Mouse (Mus musculus): ENCODE data around the gene Gm45521. TPM values are rescaled to one million over a fixed set of nuclear protein-coding genes. Genes with fewer than 3 reads are reported as not detected.

Gene Gm45521
- polyA plus RNA-seq, 1 experiment from 2014 or later: not detected

GRCm38 (mm10) chr14:8007084-8007483 lies 50.0 kb downstream of the Gm45521 start:
- no peak for TF ChIP-seq CTCF (IDR thresholded peaks at IDR 0.05)
- DNase-seq (ENCODE audit: low read depth, low spot score): no peak
- no peaks in the 10 kb centered on the region for H3K27me3 ChIP-seq
- ATAC-seq: no peak
- in situ Hi-C loops (cut with MboI; ENCODE audit: low pct_unique_long_range_greater_than_20kb): no loop called here
- ChIA-PET POLR2A (interaction anchor here (1.0 kb wide), 1 partner anchor 9 kb away, joined by 3 read pairs; no protein-coding TSS in a partner anchor), CTCF (interaction anchor here (1.2 to 1.4 kb wide), 2 partner anchors 10 to 22 kb away, joined by 3 to 4 read pairs; no protein-coding TSS in a partner anchor)

GRCm38 (mm10) chr14:8007486-8007885 lies 50.4 kb downstream of the Gm45521 start:
- in situ Hi-C loops (cut with MboI; ENCODE audit: low pct_unique_long_range_greater_than_20kb): no loop called here
- no peak for DNase-seq (ENCODE audit: low read depth, low spot score)
- TF ChIP-seq CTCF (IDR thresholded peaks at IDR 0.05): no peak
- ChIA-PET CTCF (interaction anchor here (1.2 to 1.4 kb wide), 2 partner anchors 10 to 22 kb away, joined by 3 to 4 read pairs; no protein-coding TSS in a partner anchor), POLR2A (interaction anchor here (1.0 kb wide), 1 partner anchor 9 kb away, joined by 3 read pairs; no protein-coding TSS in a partner anchor)
- no peaks in the 10 kb centered on the region for H3K27me3 ChIP-seq
- ATAC-seq: no peak

GRCm38 (mm10) chr14:8007923-8008322 lies 50.8 kb downstream of the Gm45521 start:
- in situ Hi-C loops (cut with MboI; ENCODE audit: low pct_unique_long_range_greater_than_20kb): no loop called here
- no peak for TF ChIP-seq CTCF (IDR thresholded peaks at IDR 0.05)
- ChIA-PET CTCF (interaction anchor here (1.2 to 1.4 kb wide), 2 partner anchors 11 to 22 kb away, joined by 3 to 4 read pairs; no protein-coding TSS in a partner anchor), POLR2A (no interaction called here)
- ATAC-seq (no peak), DNase-seq (ENCODE audit: low read depth, low spot score) (no peak)
- H3K27me3 ChIP-seq: no peaks in the 10 kb centered on the region

Other genes with a start within 250 kb of the Gm45521 start
- gene Gm26661, start 165.7 kb upstream of the Gm45521 start, polyA plus RNA-seq (2021): not detected
- 124 TPM for gene Flnb, start 139.3 kb upstream of the Gm45521 start, polyA plus RNA-seq (2021)
- gene Dnase1l3, start 37.3 kb downstream of the Gm45521 start, polyA plus RNA-seq (2021): 0.44 TPM
- 26.9 TPM for gene Abhd6, start 45.6 kb downstream of the Gm45521 start, polyA plus RNA-seq (2021)
- gene Rpp14, start 123.1 kb downstream of the Gm45521 start, polyA plus RNA-seq (2021): 28.7 TPM
- gene Pxk, start 140.9 kb downstream of the Gm45521 start, polyA plus RNA-seq (2021): 67.3 TPM
- 217 TPM for gene Pdhb, start 215.7 kb downstream of the Gm45521 start, polyA plus RNA-seq (2021)